Mouse (Mus musculus) midbrain, embryonic 15.5 days (tissue): ENCODE data around the gene Castor2. TPM values are rescaled to one million over a fixed set of nuclear protein-coding genes. Genes with fewer than 3 reads are reported as not detected.

ENCODE experiments used
- ATAC-seq: fragments of 200-750 bp; cut with Nextera tagmentation; replicated peaks from 2 replicates; pipeline ENCODE4 v1.8.0; 2017; ENCODE audit warnings: moderate TSS enrichment
- H3K27ac ChIP-seq: fragments of 300-500 bp; sonication (generic); 2 replicates; pipeline ENCODE4 v1.5.1; 2015; ENCODE audit warnings: mild to moderate bottlenecking, inconsistent platforms
- H3K27me3 ChIP-seq: fragments of 300-500 bp; sonication (generic); replicated peaks from 2 replicates; pipeline ENCODE4 v1.6.1; 2015; ENCODE audit warnings: inconsistent platforms
- H3K36me3 ChIP-seq: fragments of 300-500 bp; sonication (generic); replicated peaks from 2 replicates; pipeline ENCODE4 v1.6.1; 2015; ENCODE audit warnings: inconsistent platforms
- H3K4me1 ChIP-seq: fragments of 300-500 bp; sonication (generic); 2 replicates; pipeline ENCODE4 v1.6.1; 2015; ENCODE audit warnings: inconsistent platforms
- H3K4me2 ChIP-seq: fragments of 300-500 bp; sonication (generic); 2 replicates; pipeline ENCODE4 v1.6.1; 2015; ENCODE audit warnings: inconsistent platforms, mild to moderate bottlenecking, moderate library complexity
- H3K4me3 ChIP-seq: fragments of 300-500 bp; sonication (generic); 2 replicates; pipeline ENCODE4 v1.5.1; 2015; ENCODE audit warnings: mild to moderate bottlenecking, inconsistent platforms
- H3K9ac ChIP-seq: fragments of 300-500 bp; sonication (generic); 2 replicates; pipeline ENCODE4 v1.6.1; 2015; ENCODE audit warnings: mild to moderate bottlenecking, inconsistent platforms
- H3K9me3 ChIP-seq: fragments of 300-500 bp; sonication (generic); 2 replicates; pipeline ENCODE4 v1.6.1; 2016; ENCODE audit warnings: inconsistent platforms
- WGBS: fragments of 180-500 bp; shearing (Covaris S2); methylation state at CpG from one replicate; pipeline ENCODE4 v1.1.7; 2015; ENCODE audit warnings: mixed read lengths; 5-methylcytosine and 5-hydroxymethylcytosine counted together
- polyA plus RNA-seq: library from polyadenylated mRNA; unstranded; fragments of >200 nt; fragmentation: Nextera tagmentation; extraction: Ambion mirVana; gene quantifications from 2 replicates; pipeline ENCODE4 v1.2.1, GENCODE M21; 2015

Gene Castor2
- polyA plus RNA-seq, 1 experiment from 2014 or later = 33.1 TPM

- Histone ChIP-seq H3K9ac (no peak overlapping the region), H3K36me3 (no peaks in the 10 kb centered on the region; the same call in 1 of the 2 replicates), H3K9me3 (no peaks in the 10 kb centered on the region), H3K27me3 (no peaks in the 10 kb centered on the region), H3K4me1 (peaks cover 1% of the 10 kb centered on the region), H3K4me3 (no peak overlapping the region), H3K27ac (no peak overlapping the region), H3K4me2 (no peak overlapping the region)
- ATAC-seq = no peak
- 88% methylated on average over 7 of the region's 7 CpGs for WGBS
These were observed 89.1 kb downstream of the Castor2 start for GRCm38 (mm10) chr5:134188571-134188970.

- H3K27ac ChIP-seq = no peak overlapping the region
- H3K9ac ChIP-seq = no peak overlapping the region
- no peak overlapping the region for H3K4me3 ChIP-seq
- H3K4me2 ChIP-seq = no peak overlapping the region
- H3K36me3 ChIP-seq = peaks cover 9% of the 10 kb centered on the region
- H3K9me3 ChIP-seq = no peaks in the 10 kb centered on the region
- WGBS = 87% methylated on average over 8 of the region's 8 CpGs
- no peaks in the 10 kb centered on the region for H3K27me3 ChIP-seq
- ATAC-seq = no peak
- no peaks in the 10 kb centered on the region for H3K4me1 ChIP-seq
These were observed 94.2 kb downstream of the Castor2 start for GRCm38 (mm10) chr5:134193664-134194063.

Other genes with a start within 250 kb of the Castor2 start
- gene Rcc1l, start 77.1 kb downstream of the Castor2 start, polyA plus RNA-seq = 19.8 and 24.0 TPM in 2 replicates
- gene Gtf2ird2, start 84.3 kb downstream of the Castor2 start, polyA plus RNA-seq = 16.3 and 17.9 TPM in 2 replicates
- 3.3 and 3.4 TPM in 2 replicates for gene Ncf1, start 129.9 kb downstream of the Castor2 start, polyA plus RNA-seq
- gene Gtf2i, start 215.0 kb downstream of the Castor2 start, polyA plus RNA-seq = 142 and 149 TPM in 2 replicates